In the genomic region with DNA sequence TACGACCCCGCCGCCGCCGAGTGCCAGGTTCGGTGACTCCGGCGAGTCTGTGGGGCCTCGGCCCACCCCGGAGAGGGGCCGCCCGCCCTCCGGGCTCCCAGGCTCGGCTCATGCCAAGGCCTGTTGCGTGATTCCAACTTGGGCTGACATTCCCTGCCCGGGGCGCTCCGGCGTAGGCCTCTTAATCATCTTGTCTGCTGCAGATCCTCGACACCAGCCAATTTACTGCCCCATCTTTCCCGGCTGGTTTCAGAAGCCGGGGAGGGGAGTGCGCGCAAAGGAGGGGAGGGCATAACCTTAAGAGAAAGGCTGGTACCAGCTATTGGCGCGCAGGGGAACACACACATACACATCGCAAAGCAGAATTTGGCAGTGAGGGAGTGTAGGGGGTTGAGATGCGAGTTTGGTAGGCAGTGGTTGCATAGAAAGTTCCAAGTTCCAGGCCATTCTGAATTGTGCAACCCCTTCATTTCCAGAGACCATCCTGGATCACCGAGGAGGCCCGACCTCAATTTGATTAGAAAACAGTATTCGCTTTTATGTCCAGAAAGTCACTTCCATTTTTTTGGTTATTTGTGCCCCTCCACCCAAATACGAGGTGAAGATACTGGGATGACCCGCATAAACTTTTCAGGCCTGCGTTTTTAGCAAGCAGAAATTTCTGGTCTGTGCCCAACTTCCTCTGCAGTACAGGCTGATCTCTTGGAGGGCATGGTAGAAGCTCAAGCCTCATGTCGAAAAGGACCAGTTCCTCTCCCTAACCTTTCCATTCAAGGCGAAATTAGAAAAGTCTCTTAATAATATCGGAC, we compare ENCODE assay signal across 11 mouse cellular contexts. TPM values are rescaled to one million over a fixed set of nuclear protein-coding genes. Genes with fewer than 3 reads are reported as not detected.
A peak's percentile ranks its signal among the peaks of the same experiment; 100 is the strongest.
DNase-seq lines count a peak whose midpoint lies in the region; ATAC-seq and TF ChIP-seq lines count a peak whose summit lies in the region.
"Had no signal": no experiment of that assay in that cellular context is flagged by ENCODE, and none has a peak within 500 bp of the region (broad histone marks: within the 10 kb centered on the region; RNA-seq: fewer than 3 reads in every experiment).

No protein-coding gene starts in this region.

- WGBS in heart, embryonic 13.5 days = 5% methylated on average over 37 of the region's 37 CpGs
- 2% methylated on average over 37 of the region's 37 CpGs for WGBS in hindbrain, embryonic 12.5 days

- TF ChIP-seq POLR2A in myocyte (IDR thresholded peaks at IDR 0.05; ENCODE audit: insufficient read length, low read depth) = peak; percentile 32

- peak overlapping the region; percentile 54 for H3K4me2 ChIP-seq in heart, embryonic 13.5 days
- H3K4me2 ChIP-seq in hindbrain, embryonic 12.5 days (replicated peaks) = peak overlapping the region; percentile 26
- peak overlapping the region; percentile 99 for H3K4me2 ChIP-seq in myocyte (ENCODE audit: low read depth)

- peaks cover 52% of the 10 kb centered on the region for H3K4me1 ChIP-seq in heart, embryonic 13.5 days
- H3K4me1 ChIP-seq in hindbrain, embryonic 12.5 days = peaks cover 26% of the 10 kb centered on the region

- intact Hi-C loops in gastrocnemius, postnatal 36 days (cut with DNase I) = loop anchor here (10.0 kb wide), 1 partner anchor 1733 kb away; a partner anchor contains a TSS

- H3K4me3 ChIP-seq in heart, embryonic 13.5 days = peak overlapping the region; percentile 34
- peak overlapping the region; percentile 15; the same call in 1 of the 2 replicates for H3K4me3 ChIP-seq in hindbrain, embryonic 12.5 days
- peak overlapping the region; percentile 59 for H3K4me3 ChIP-seq in myocyte

- peak overlapping the region; percentile 8 for H3ac ChIP-seq in myocyte (ENCODE audit: control insufficient read depth, insufficient read length)

- no peaks in the 10 kb centered on the region for H3K36me3 ChIP-seq in heart, embryonic 13.5 days
- no peaks in the 10 kb centered on the region for H3K36me3 ChIP-seq in hindbrain, embryonic 12.5 days
- no peaks in the 10 kb centered on the region for H3K36me3 ChIP-seq in myocyte (ENCODE audit: control insufficient read depth, insufficient read depth)

- ATAC-seq in heart, embryonic 13.5 days (ENCODE audit: extremely low read depth, insufficient number of reproducible peaks, low FRiP score, low TSS enrichment) = no peak
- ATAC-seq in hindbrain, embryonic 12.5 days (ENCODE audit: low FRiP score) = no peak
- ATAC-seq in frontal cortex, adult (ENCODE audit: low TSS enrichment) = no peak

- no peak overlapping the region for H3K9ac ChIP-seq in heart, embryonic 13.5 days
- 0 out of 2 replicates have a peak overlapping the region, but pooled peaks have one; percentile 29 for H3K9ac ChIP-seq in hindbrain, embryonic 12.5 days

- peaks cover 5% of the 10 kb centered on the region for H3K79me2 ChIP-seq in myocyte (ENCODE audit: control insufficient read depth, insufficient read depth)

- H3K27me3 ChIP-seq in heart, embryonic 13.5 days (replicated peaks) = peaks cover 99% of the 10 kb centered on the region
- peaks cover 94% of the 10 kb centered on the region for H3K27me3 ChIP-seq in hindbrain, embryonic 12.5 days
- no peaks in the 10 kb centered on the region for H3K27me3 ChIP-seq in myocyte (ENCODE audit: control insufficient read depth, insufficient read depth, insufficient read length)
- H3K27me3 ChIP-seq: CH12.LX had no signal

- no peak for DNase-seq in heart, adult 9 months (ENCODE audit: low spot score in 2 of 2)
- peak; percentile 22 for DNase-seq in adipocyte (ENCODE audit: low spot score)
- no peak for DNase-seq in gastrocnemius, postnatal 36 days
- no peak for DNase-seq in urinary bladder, adult 2 months (ENCODE audit: low spot score)
- DNase-seq: kidney, adult 8-10 months had no signal

- no peaks in the 10 kb centered on the region for H3K9me3 ChIP-seq in heart, embryonic 13.5 days
- no peaks in the 10 kb centered on the region for H3K9me3 ChIP-seq in hindbrain, embryonic 12.5 days (replicated peaks)

- no peak overlapping the region for H3K27ac ChIP-seq in heart, embryonic 13.5 days (replicated peaks)
- no peak overlapping the region for H3K27ac ChIP-seq in hindbrain, embryonic 12.5 days

TF ChIP-seq in myocyte, 11 proteins besides CTCF, POLR2A, EP300 and RAD21:
- TF ChIP-seq POLR2AphosphoS2 (IDR thresholded peaks at IDR 0.05; ENCODE audit: insufficient read length, low read depth) (no peak), REST (IDR thresholded peaks at IDR 0.05; ENCODE audit: insufficient read depth, insufficient read length) (no peak), CEBPB (IDR thresholded peaks at IDR 0.05; ENCODE audit: insufficient read depth, poor library complexity, severe bottlenecking) (no peak), USF1 (IDR thresholded peaks at IDR 0.05; ENCODE audit: low read depth) (no peak), E2F4 (IDR thresholded peaks at IDR 0.05; ENCODE audit: insufficient read depth) (no peak), TCF12 (IDR thresholded peaks at IDR 0.05; ENCODE audit: insufficient read depth, poor library complexity, severe bottlenecking) (no peak), MYOG (IDR thresholded peaks at IDR 0.05; ENCODE audit: control insufficient read depth in 1 of 3, insufficient read depth in 1 of 3, insufficient read length in 2 of 3, low read depth in 2 of 3) (no peak)
TF ChIP-seq in myocyte: peak in this region for 0.

RNA-seq across cellular contexts. Expression of a gene that starts 4.9 kb away (rescaled TPM):
- 0.09 and 0.33 TPM in 2 replicates for polyA plus RNA-seq in heart, embryonic 13.5 days (2015; fragmentation: Nextera tagmentation; extraction: Ambion mirVana)
- 4.7 and 5.3 TPM in 2 replicates for polyA plus RNA-seq in hindbrain, embryonic 12.5 days (2016; fragmentation: Nextera tagmentation; extraction: Ambion mirVana)
- polyA plus RNA-seq in myocyte (2012; fragmentation: generic; extraction: Trizol) = 1.7 TPM
- not detected for total RNA-seq in gastrocnemius, postnatal 36 days (2021)
- polyA plus RNA-seq in urinary bladder, adult 2 months (2012; rRNA removed) = not detected in 2 replicates
- total RNA-seq: CH12.LX had no signal
- polyA plus RNA-seq: neural tube, embryonic 14.5 days had no signal

RNA-seq across cellular contexts. Expression of a gene that starts 13.7 kb away (rescaled TPM):
- 0.29 and 0.60 TPM in 2 replicates for polyA plus RNA-seq in heart, embryonic 13.5 days (2015; fragmentation: Nextera tagmentation; extraction: Ambion mirVana)
- 8.3 and 10.1 TPM in 2 replicates for polyA plus RNA-seq in hindbrain, embryonic 12.5 days (2016; fragmentation: Nextera tagmentation; extraction: Ambion mirVana)
- polyA plus RNA-seq in myocyte (2012; fragmentation: generic; extraction: Trizol) = 0.64 TPM
- total RNA-seq in gastrocnemius, postnatal 36 days (2021) = not detected
- 0.10 and 0.11 TPM in 2 replicates for polyA plus RNA-seq in urinary bladder, adult 2 months (2012; rRNA removed)
- polyA plus RNA-seq: neural tube, embryonic 14.5 days had no signal

Comparison
In these comparisons a context has a peak if more than half of its experiments do, and no peak if none do; other contexts are left out.
1. H3K4me2 ChIP-seq: peak in every context shown above with its lines; median percentile 99 in myocyte; 54 in heart, embryonic 13.5 days; 26 in hindbrain, embryonic 12.5 days.